Mouse (Mus musculus) liver, adult 2 months (tissue): ENCODE measurements around the gene Wdr35. TPM values are rescaled to one million over a fixed set of nuclear protein-coding genes. Genes with fewer than 3 reads are reported as not detected.

Source experiments
- DNase-seq: peaks from one replicate; pipeline ENCODE4 v3.0.0-alpha.2; 2011; ENCODE audit warnings: low read depth, low spot score; ENCODE audit errors: extremely low read depth
- H3K27ac ChIP-seq: fragments of 200-500 bp; replicated peaks from 2 replicates; pipeline ENCODE4 v1.5.1; 2012; ENCODE audit warnings: low read depth, mild to moderate bottlenecking, control low read depth, inconsistent platforms, low read length; ENCODE audit not compliant: insufficient read depth
- H3K27me3 ChIP-seq: fragments of 200-500 bp; 2 replicates; pipeline ENCODE4 v1.6.1; 2012; ENCODE audit warnings: mild to moderate bottlenecking, moderate library complexity, low read length, inconsistent platforms; ENCODE audit not compliant: control insufficient read depth, insufficient read depth
- H3K36me3 ChIP-seq: fragments of 200-500 bp; 2 replicates; pipeline ENCODE4 v1.6.1; 2012; ENCODE audit warnings: low read length, inconsistent platforms; ENCODE audit not compliant: control insufficient read depth, insufficient read depth
- H3K4me1 ChIP-seq: fragments of 200-500 bp; 2 replicates; pipeline ENCODE4 v1.6.1; 2011; ENCODE audit warnings: low read length; ENCODE audit not compliant: control insufficient read depth, insufficient read depth
- H3K4me3 ChIP-seq: fragments of 200-500 bp; 2 replicates; pipeline ENCODE4 v1.5.1; 2011; ENCODE audit warnings: low read depth, mild to moderate bottlenecking, control low read depth, low read length, moderate library complexity; ENCODE audit not compliant: insufficient read depth
- H3K79me2 ChIP-seq: fragments of 200-500 bp; 2 replicates; pipeline ENCODE4 v1.6.1; 2012; ENCODE audit warnings: inconsistent platforms, mild to moderate bottlenecking, low read length, moderate library complexity; ENCODE audit not compliant: control insufficient read depth, insufficient read depth
- H3K9ac ChIP-seq: fragments of 200-500 bp; 2 replicates; pipeline ENCODE4 v1.6.1; 2012; ENCODE audit warnings: low read depth, mild to moderate bottlenecking, control low read depth, inconsistent platforms, low read length
- CTCF ChIP-seq: fragments of 200-500 bp; IDR thresholded peaks from 2 replicates; pipeline ENCODE4 v1.5.1; 2011; ENCODE audit warnings: low read depth, low read length, control low read depth
- POLR2A ChIP-seq: fragments of 200-500 bp; IDR thresholded peaks from 2 replicates; pipeline ENCODE4 v1.6.1; 2011; ENCODE audit warnings: low read length, control low read depth; ENCODE audit not compliant: insufficient read depth; ENCODE audit errors: extremely low read depth
- WGBS: fragments of 180-500 bp; shearing (Covaris S2); methylation state at CpG from one replicate; pipeline ENCODE4 v1.1.7; 2018; 5-methylcytosine and 5-hydroxymethylcytosine counted together
- polyA plus RNA-seq: library from polyadenylated mRNA; depleted of rRNA; stranded (reverse); fragments of >200 nt; gene quantifications from 2 replicates; pipeline ENCODE4 v1.2.3, GENCODE M21; 2012
- total RNA-seq: library from RNA; depleted of rRNA; stranded (reverse); fragments of >200 nt; gene quantifications from 2 replicates; pipeline ENCODE4 v1.2.3, GENCODE M21; 2014

The Wdr35 gene
- total and polyA plus RNA-seq, 2 experiments, result 0.59 to 3.0 TPM

DNA sequence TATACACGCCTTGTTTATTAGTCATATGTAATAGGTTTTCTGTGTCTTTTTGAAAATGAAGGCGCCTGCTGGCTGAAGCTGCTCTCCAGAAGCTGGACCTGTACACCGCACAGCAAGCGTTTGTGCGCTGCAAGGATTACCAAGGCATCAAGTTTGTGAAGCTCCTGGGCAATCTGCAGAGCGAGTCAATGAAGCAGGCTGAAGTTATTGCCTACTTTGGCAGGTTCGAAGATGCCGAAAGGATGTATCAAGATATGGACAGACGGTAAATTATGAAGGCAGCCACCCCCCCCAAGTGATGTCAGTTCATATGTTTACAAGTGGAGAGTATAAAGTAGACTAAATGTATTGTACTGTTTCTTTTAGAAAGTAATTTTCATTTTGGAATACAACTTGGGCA, 42.7 kb downstream of the Wdr35 start:
- no peaks in the 10 kb centered on the region for H3K27me3 ChIP-seq
- no peaks in the 10 kb centered on the region for H3K4me1 ChIP-seq
- 95% methylated on average over 9 of the region's 9 CpGs for WGBS
- H3K27ac ChIP-seq, result no peak overlapping the region
- TF ChIP-seq POLR2A, result no peak
- TF ChIP-seq CTCF, result no peak
- DNase-seq, result no peak
- peaks cover 5% of the 10 kb centered on the region for H3K36me3 ChIP-seq
- H3K9ac ChIP-seq, result no peak overlapping the region
- H3K4me3 ChIP-seq, result no peak overlapping the region
- H3K79me2 ChIP-seq, result no peaks in the 10 kb centered on the region

DNA sequence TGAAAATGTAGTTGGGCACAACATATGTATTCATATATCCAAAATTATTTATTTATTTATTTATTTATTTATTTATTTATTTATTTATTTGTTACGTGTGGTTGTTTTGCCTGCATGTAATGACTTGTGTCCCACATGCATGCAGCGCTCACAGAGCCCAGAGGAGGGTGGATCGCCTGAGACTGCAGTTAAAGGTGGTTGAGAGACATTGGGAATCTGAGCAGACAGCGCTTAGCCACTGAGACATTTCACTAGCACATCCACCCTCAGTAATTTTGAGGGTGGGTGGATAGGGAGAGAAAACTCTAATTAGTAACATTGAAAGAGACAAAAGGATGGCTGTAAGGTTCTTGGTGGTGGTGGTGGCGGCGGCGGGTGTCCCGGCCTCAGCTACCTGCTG, 46.7 kb downstream of the Wdr35 start:
- no peaks in the 10 kb centered on the region for H3K4me1 ChIP-seq
- H3K27ac ChIP-seq, result no peak overlapping the region
- no peak for DNase-seq
- H3K36me3 ChIP-seq, result peaks cover 2% of the 10 kb centered on the region; the same call in 1 of the 2 replicates
- TF ChIP-seq CTCF (no peak), POLR2A (no peak)
- H3K79me2 ChIP-seq, result no peaks in the 10 kb centered on the region
- no peak overlapping the region for H3K4me3 ChIP-seq
- 97% methylated on average over 8 of the region's 8 CpGs for WGBS
- no peak overlapping the region for H3K9ac ChIP-seq
- H3K27me3 ChIP-seq, result no peaks in the 10 kb centered on the region

DNA sequence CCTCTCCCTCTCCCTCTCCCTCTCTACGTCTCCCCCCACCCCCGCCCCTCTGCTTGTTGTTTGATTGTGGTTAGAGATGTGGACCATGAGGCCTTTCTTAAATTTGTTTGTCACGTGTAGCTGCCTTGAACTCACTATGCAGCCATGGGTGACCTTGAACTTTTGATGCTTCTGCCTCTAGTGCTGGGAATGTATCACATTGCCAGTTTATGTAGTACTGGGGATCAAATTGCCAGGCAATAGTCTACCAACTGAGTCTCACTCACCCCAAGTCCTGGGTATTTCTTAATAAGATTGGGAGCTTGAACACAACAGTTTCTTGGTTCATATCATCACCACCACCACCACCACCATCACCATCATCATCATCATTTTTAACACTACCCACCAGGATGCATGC, 47.3 kb downstream of the Wdr35 start:
- H3K4me1 ChIP-seq, result no peaks in the 10 kb centered on the region
- peaks cover 2% of the 10 kb centered on the region; the same call in 1 of the 2 replicates for H3K36me3 ChIP-seq
- no peak overlapping the region for H3K27ac ChIP-seq
- H3K79me2 ChIP-seq, result no peaks in the 10 kb centered on the region
- no peak for DNase-seq
- H3K9ac ChIP-seq, result no peak overlapping the region
- TF ChIP-seq CTCF (no peak), POLR2A (no peak)
- H3K4me3 ChIP-seq, result no peak overlapping the region
- H3K27me3 ChIP-seq, result no peaks in the 10 kb centered on the region
- WGBS, result 77% methylated on average over 3 of the region's 3 CpGs

DNA sequence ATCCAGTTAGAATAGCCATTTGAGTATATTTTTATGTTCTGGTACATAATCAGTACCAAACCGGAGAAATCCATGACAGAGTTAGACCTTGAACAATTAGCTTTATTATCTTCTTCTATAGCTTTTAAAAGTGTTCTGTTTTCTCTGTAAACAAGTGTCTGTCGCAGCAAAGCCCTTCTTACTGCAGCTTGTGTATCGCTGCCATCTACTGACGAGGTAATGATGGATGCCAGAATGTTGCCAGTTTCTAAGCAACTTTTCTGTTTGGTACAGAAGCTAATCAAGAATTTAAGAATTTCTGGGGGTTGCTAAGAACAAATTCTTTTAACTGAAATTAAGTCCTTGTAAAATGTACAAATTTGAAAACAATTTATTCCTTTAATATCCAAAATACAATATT, 49.3 kb downstream of the Wdr35 start:
- WGBS, result 47% methylated on average over 4 of the region's 4 CpGs
- H3K4me3 ChIP-seq, result no peak overlapping the region
- H3K9ac ChIP-seq, result no peak overlapping the region
- H3K79me2 ChIP-seq, result no peaks in the 10 kb centered on the region
- no peaks in the 10 kb centered on the region for H3K36me3 ChIP-seq
- H3K27me3 ChIP-seq, result no peaks in the 10 kb centered on the region
- no peak for DNase-seq
- H3K27ac ChIP-seq, result no peak overlapping the region
- no peaks in the 10 kb centered on the region for H3K4me1 ChIP-seq
- TF ChIP-seq POLR2A (no peak), CTCF (no peak)

DNA sequence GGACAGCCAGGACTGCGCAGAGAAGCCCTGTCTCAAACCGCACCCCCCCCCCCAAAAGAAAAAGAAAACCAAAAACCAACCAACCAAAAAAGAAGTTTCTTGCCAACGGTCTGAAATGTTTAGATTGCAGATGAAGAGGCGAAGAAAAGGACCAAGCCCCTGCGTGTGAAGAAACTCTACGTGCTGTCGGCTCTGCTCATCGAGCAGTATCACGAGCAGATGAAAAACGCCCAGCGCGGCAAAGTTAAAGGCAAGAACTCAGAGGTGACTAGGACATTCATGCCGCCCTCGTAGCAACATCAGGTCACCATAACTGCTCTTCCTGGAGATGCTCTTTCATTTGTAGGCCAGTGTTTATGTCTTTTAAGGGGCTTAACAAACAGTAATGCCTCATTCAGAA, 50.4 kb downstream of the Wdr35 start:
- WGBS, result 94% methylated on average over 14 of the region's 14 CpGs

DNA sequence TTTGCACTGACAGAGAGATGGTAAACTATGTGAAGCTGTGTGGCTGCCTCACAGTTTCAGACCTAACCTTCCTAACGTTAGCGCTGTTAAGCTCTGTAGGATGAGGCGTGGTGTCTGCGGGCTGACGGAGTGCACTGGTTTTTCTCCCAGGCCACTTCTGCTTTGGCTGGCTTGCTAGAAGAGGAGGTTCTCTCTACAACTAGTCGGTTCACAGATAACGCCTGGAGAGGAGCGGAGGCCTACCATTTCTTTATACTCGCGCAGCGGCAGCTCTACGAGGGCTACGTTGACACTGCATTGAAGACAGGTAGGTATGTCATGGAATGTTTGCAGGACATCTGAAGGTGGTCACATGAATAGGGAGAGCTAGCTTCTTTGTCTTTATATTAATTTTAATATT, 51.0 kb downstream of the Wdr35 start:
- no peak for DNase-seq
- Histone ChIP-seq H3K79me2 (no peaks in the 10 kb centered on the region), H3K27me3 (no peaks in the 10 kb centered on the region), H3K9ac (no peak overlapping the region), H3K4me1 (no peaks in the 10 kb centered on the region), H3K27ac (no peak overlapping the region), H3K36me3 (no peaks in the 10 kb centered on the region), H3K4me3 (no peak overlapping the region)
- no peak for TF ChIP-seq CTCF
- TF ChIP-seq POLR2A, result no peak
- WGBS, result 84% methylated on average over 13 of the region's 13 CpGs

More for the DNA sequence above, 50.4 kb downstream of the Wdr35 start:
- Histone ChIP-seq H3K4me3 (no peak overlapping the region), H3K27ac (no peak overlapping the region), H3K36me3 (no peaks in the 10 kb centered on the region), H3K9ac (no peak overlapping the region), H3K4me1 (no peaks in the 10 kb centered on the region), H3K79me2 (no peaks in the 10 kb centered on the region), H3K27me3 (no peaks in the 10 kb centered on the region)
- no peak for TF ChIP-seq POLR2A
- no peak for DNase-seq
